Mouse (Mus musculus): ENCODE measurements around the gene Ak1.

- no peak for TF ChIP-seq GATA1 (IDR thresholded peaks at IDR 0.05; ENCODE audit: borderline replicate concordance, low read length)
- TF ChIP-seq FLI1 (IDR thresholded peaks at IDR 0.05; ENCODE audit: low read length) = no peak
Observed at GRCm38 (mm10) chr2:32677683-32678082, 56.1 kb downstream of the Ak1 start.
